Mouse (Mus musculus) midbrain, embryonic 11.5 days (tissue): ENCODE results near the gene Clec16a. TPM values are rescaled to one million over a fixed set of nuclear protein-coding genes. Genes with fewer than 3 reads are reported as not detected.

Source experiments
- ATAC-seq: fragments of 200-750 bp; cut with Nextera tagmentation; 2 replicates; pipeline ENCODE4 v1.8.0; 2017; ENCODE audit warnings: moderate TSS enrichment, moderate library complexity; ENCODE audit not compliant: low FRiP score
- DNase-seq: peaks from one replicate; pipeline ENCODE4 v3.0.0; 2015; ENCODE audit warnings: low spot score; ENCODE audit errors: missing footprints
- H3K27ac ChIP-seq: fragments of 300-500 bp; sonication (generic); 2 replicates; pipeline ENCODE4 v1.5.1; 2014; ENCODE audit warnings: low read depth, low read length
- H3K27me3 ChIP-seq: fragments of 300-500 bp; sonication (generic); 2 replicates; pipeline ENCODE4 v1.6.1; 2014; ENCODE audit warnings: mild to moderate bottlenecking, low read length, moderate library complexity, mixed read lengths; ENCODE audit not compliant: control insufficient read depth, insufficient read depth
- H3K36me3 ChIP-seq: fragments of 300-500 bp; sonication (generic); 2 replicates; pipeline ENCODE4 v1.6.1; 2014; ENCODE audit warnings: mild to moderate bottlenecking, low read length, moderate library complexity, mixed read lengths; ENCODE audit not compliant: control insufficient read depth, insufficient read depth
- H3K4me1 ChIP-seq: fragments of 300-500 bp; sonication (generic); 2 replicates; pipeline ENCODE4 v1.6.1; 2014; ENCODE audit warnings: low read length; ENCODE audit not compliant: control insufficient read depth, insufficient read depth
- H3K4me2 ChIP-seq: fragments of 300-500 bp; sonication (generic); 2 replicates; pipeline ENCODE4 v1.6.1; 2014; ENCODE audit warnings: mild to moderate bottlenecking, moderate library complexity
- H3K4me3 ChIP-seq: fragments of 300-500 bp; sonication (generic); 2 replicates; pipeline ENCODE4 v1.5.1; 2014; ENCODE audit warnings: low read depth, low read length
- H3K9ac ChIP-seq: fragments of 300-500 bp; sonication (generic); 2 replicates; pipeline ENCODE4 v1.6.1; 2014; ENCODE audit warnings: low read length
- H3K9me3 ChIP-seq: fragments of 300-500 bp; sonication (generic); 2 replicates; pipeline ENCODE4 v1.6.1; 2016; ENCODE audit warnings: low read length; ENCODE audit not compliant: control insufficient read depth
- WGBS: fragments of 180-500 bp; shearing (Covaris S2); extraction: QIAGEN DNeasy Blood & Tissue Kit; methylation state at CpG from one replicate; pipeline ENCODE4 v1.1.7; 2014; 5-methylcytosine and 5-hydroxymethylcytosine counted together
- polyA plus RNA-seq: library from polyadenylated mRNA; unstranded; fragments of >200 nt; fragmentation: Nextera tagmentation; extraction: Ambion mirVana; gene quantifications from 2 replicates; pipeline ENCODE4 v1.2.1, GENCODE M21; 2014

Clec16a gene
- polyA plus RNA-seq, 1 experiment from 2014 or later, result 41.2 TPM

GRCm38 (mm10) chr16:10542698-10543365 lies 2.3 kb upstream of the Clec16a start, which contains the start of gene Dexi:
Gene Dexi (minus strand): TSS chr16:10543054.
- DNase-seq (peak; percentile 97), ATAC-seq (peak; percentile 96)
- peaks cover 28% of the 10 kb centered on the region for H3K4me1 ChIP-seq
- H3K36me3 ChIP-seq, result no peaks in the 10 kb centered on the region
- H3K27ac ChIP-seq, result peak within 1 kb of the TSS; percentile 73
- peak within 1 kb of the TSS; percentile 84 for H3K4me3 ChIP-seq
- H3K27me3 ChIP-seq, result no peaks in the 10 kb centered on the region
- peak within 1 kb of the TSS; percentile 94 for H3K9ac ChIP-seq
- H3K4me2 ChIP-seq, result peak within 1 kb of the TSS; percentile 84
- no peaks in the 10 kb centered on the region for H3K9me3 ChIP-seq
- WGBS, result under 1% methylated on average over 33 of the region's 61 CpGs

- H3K27me3 ChIP-seq, result no peaks in the 10 kb centered on the region
- no peak overlapping the region for H3K4me2 ChIP-seq
- no peaks in the 10 kb centered on the region for H3K9me3 ChIP-seq
- DNase-seq (no peak), ATAC-seq (no peak)
- H3K27ac ChIP-seq, result no peak overlapping the region
- no peak overlapping the region for H3K4me3 ChIP-seq
- peaks cover 8% of the 10 kb centered on the region for H3K4me1 ChIP-seq
- H3K9ac ChIP-seq, result no peak overlapping the region
- H3K36me3 ChIP-seq, result no peaks in the 10 kb centered on the region
- 59% methylated on average over 3 of the region's 3 CpGs for WGBS
Measured at GRCm38 (mm10) chr16:10546865-10547264, 1.7 kb downstream of the Clec16a start.

- ATAC-seq, result no peak
- Histone ChIP-seq H3K4me2 (no peak overlapping the region), H3K9ac (no peak overlapping the region), H3K36me3 (no peaks in the 10 kb centered on the region), H3K4me3 (no peak overlapping the region), H3K4me1 (peaks cover 8% of the 10 kb centered on the region; the same call in 1 of the 2 replicates), H3K27ac (no peak overlapping the region), H3K9me3 (no peaks in the 10 kb centered on the region), H3K27me3 (no peaks in the 10 kb centered on the region)
- no peak for DNase-seq
- 65% methylated on average over 3 of the region's 3 CpGs for WGBS
Measured at GRCm38 (mm10) chr16:10548938-10549337, 3.8 kb downstream of the Clec16a start.

GRCm38 (mm10) chr16:10549600-10549999 lies 4.5 kb downstream of the Clec16a start:
- WGBS, result 83% methylated on average over 2 of the region's 2 CpGs
- Histone ChIP-seq H3K27me3 (no peaks in the 10 kb centered on the region), H3K9me3 (no peaks in the 10 kb centered on the region)

DNA sequence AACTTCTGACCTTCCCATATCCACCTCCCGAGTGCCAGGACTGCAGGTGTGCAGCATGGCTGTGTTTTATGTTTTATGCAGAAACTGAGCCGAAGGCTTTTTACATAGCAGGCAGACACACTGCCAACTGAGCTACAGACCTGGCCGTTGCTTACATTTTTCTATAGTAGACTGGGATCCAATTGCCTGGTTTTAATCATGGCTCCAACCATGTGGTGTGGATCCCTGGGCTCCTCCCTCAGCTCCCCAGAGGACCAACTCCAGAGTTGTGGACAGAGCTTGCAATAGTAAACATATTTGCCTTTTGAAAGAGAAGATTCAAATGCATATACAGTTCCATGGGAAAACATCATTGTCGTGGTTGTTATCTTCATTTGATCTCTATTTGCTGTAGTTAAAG lies 6.5 kb downstream of the Clec16a start:
- Histone ChIP-seq H3K27me3 (no peaks in the 10 kb centered on the region), H3K36me3 (no peaks in the 10 kb centered on the region), H3K27ac (no peak overlapping the region), H3K4me1 (no peaks in the 10 kb centered on the region), H3K9ac (no peak overlapping the region), H3K4me2 (no peak overlapping the region), H3K4me3 (no peak overlapping the region), H3K9me3 (no peaks in the 10 kb centered on the region)
- 85% methylated on average over 4 of the region's 4 CpGs for WGBS
- ATAC-seq (no peak), DNase-seq (no peak)

More at GRCm38 (mm10) chr16:10549600-10549999, 4.5 kb downstream of the Clec16a start:
- no peak for ATAC-seq
- Histone ChIP-seq H3K4me3 (no peak overlapping the region), H3K4me2 (no peak overlapping the region), H3K36me3 (no peaks in the 10 kb centered on the region), H3K27ac (no peak overlapping the region), H3K9ac (no peak overlapping the region), H3K4me1 (peaks cover 8% of the 10 kb centered on the region; the same call in 1 of the 2 replicates)
- DNase-seq, result no peak

- Histone ChIP-seq H3K27me3 (no peaks in the 10 kb centered on the region), H3K9me3 (no peaks in the 10 kb centered on the region), H3K36me3 (no peaks in the 10 kb centered on the region), H3K27ac (no peak overlapping the region), H3K9ac (no peak overlapping the region), H3K4me2 (no peak overlapping the region), H3K4me1 (no peaks in the 10 kb centered on the region), H3K4me3 (no peak overlapping the region)
- 94% methylated on average over 2 of the region's 2 CpGs for WGBS
- DNase-seq, result no peak
- no peak for ATAC-seq
Measured at GRCm38 (mm10) chr16:10553858-10554257, 8.7 kb downstream of the Clec16a start.

DNA sequence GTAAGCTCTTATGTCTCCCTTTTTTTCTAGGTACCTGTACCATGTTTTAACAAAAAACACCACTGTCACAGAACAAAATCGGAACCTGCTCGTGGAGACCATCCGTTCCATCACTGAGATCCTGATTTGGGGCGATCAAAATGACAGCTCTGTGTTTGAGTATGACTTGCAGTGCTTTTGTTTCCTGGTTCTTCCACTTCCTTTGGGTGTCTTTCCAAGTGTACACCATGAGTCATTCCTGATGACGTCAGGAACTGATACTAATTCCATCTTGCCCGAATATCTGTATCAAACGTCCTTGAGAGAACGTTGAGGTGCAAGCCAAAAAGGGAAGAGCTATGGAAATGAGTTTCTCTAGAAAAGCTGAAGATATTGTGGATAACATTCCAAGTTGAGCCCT lies 14.9 kb downstream of the Clec16a start:
- no peak for DNase-seq
- WGBS, result 95% methylated on average over 8 of the region's 8 CpGs
- Histone ChIP-seq H3K27ac (no peak overlapping the region), H3K4me2 (no peak overlapping the region), H3K9me3 (no peaks in the 10 kb centered on the region), H3K27me3 (no peaks in the 10 kb centered on the region), H3K4me1 (no peaks in the 10 kb centered on the region), H3K4me3 (no peak overlapping the region), H3K36me3 (no peaks in the 10 kb centered on the region), H3K9ac (no peak overlapping the region)
- no peak for ATAC-seq

DNA sequence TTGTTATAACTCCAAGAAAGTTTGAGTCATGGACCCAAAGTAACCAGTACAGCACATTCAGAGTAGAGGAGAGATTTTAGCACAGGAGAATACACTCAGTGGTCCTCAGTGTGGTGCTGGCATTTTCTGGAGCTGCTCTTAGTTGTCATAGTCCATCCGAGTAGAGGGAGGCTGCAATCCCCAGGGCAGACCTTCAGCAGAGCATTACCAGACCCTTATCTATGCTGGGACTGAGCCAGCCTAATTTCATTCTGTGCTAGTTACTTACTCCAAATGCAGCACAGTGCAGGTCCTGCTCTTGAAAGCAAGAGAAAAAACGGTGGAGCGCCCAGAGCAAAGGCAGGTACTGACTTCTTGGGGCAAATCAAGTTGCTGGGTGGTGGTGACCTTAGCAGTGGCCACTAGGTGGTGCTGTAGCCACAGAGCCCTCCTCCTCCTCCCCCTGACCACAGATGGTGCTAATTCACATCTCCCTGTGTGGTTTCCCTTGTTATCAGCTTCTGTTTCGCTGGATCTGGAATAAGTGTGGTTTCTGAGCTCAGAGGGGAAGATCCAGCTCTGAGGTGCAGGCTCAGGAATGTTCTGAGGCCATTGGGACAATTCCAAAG lies 20.2 kb downstream of the Clec16a start:
- Histone ChIP-seq H3K9ac (no peak overlapping the region), H3K4me3 (no peak overlapping the region), H3K4me1 (no peaks in the 10 kb centered on the region), H3K36me3 (no peaks in the 10 kb centered on the region), H3K9me3 (no peaks in the 10 kb centered on the region), H3K4me2 (no peak overlapping the region), H3K27me3 (no peaks in the 10 kb centered on the region), H3K27ac (no peak overlapping the region)
- WGBS, result 33% methylated on average over 4 of the region's 4 CpGs
- ATAC-seq (peak; percentile 81), DNase-seq (peak; percentile 94)

GRCm38 (mm10) chr16:10567153-10567552 lies 22.0 kb downstream of the Clec16a start:
- no peaks in the 10 kb centered on the region for H3K36me3 ChIP-seq

More at GRCm38 (mm10) chr16:10567153-10567552, 22.0 kb downstream of the Clec16a start:
- H3K27me3 ChIP-seq, result no peaks in the 10 kb centered on the region
- no peak overlapping the region for H3K4me2 ChIP-seq
- H3K9me3 ChIP-seq, result no peaks in the 10 kb centered on the region
- DNase-seq (no peak), ATAC-seq (no peak)
- H3K4me3 ChIP-seq, result no peak overlapping the region
- no peaks in the 10 kb centered on the region for H3K4me1 ChIP-seq
- no peak overlapping the region for H3K9ac ChIP-seq
- WGBS, result 92% methylated on average over 4 of the region's 4 CpGs
- no peak overlapping the region for H3K27ac ChIP-seq
